Mouse (Mus musculus) heart, postnatal 0 days (tissue): ENCODE measurements around the gene Ncam1. TPM values are rescaled to one million over a fixed set of nuclear protein-coding genes. Genes with fewer than 3 reads are reported as not detected.

Source experiments
- ATAC-seq: fragments of 200-750 bp; cut with Nextera tagmentation; 2 replicates; pipeline ENCODE4 v1.8.0; 2017; ENCODE audit warnings: low read depth, moderate number of reproducible peaks, moderate library complexity; ENCODE audit not compliant: insufficient read depth
- DNase-seq: peaks from one replicate; pipeline ENCODE4 v3.0.0-alpha.2; 2016; ENCODE audit warnings: low spot score
- H3K27ac ChIP-seq: fragments of 300-500 bp; sonication (generic); 2 replicates; pipeline ENCODE4 v1.5.1; 2014; ENCODE audit warnings: low read depth, mild to moderate bottlenecking
- H3K27me3 ChIP-seq: fragments of 300-500 bp; sonication (generic); 2 replicates; pipeline ENCODE4 v1.6.1; 2014; ENCODE audit warnings: low read length, mixed read lengths; ENCODE audit not compliant: control insufficient read depth, insufficient read depth
- H3K36me3 ChIP-seq: fragments of 300-500 bp; sonication (generic); replicated peaks from 2 replicates; pipeline ENCODE4 v1.6.1; 2014; ENCODE audit warnings: low read length, mixed read lengths; ENCODE audit not compliant: control insufficient read depth, insufficient read depth
- H3K4me1 ChIP-seq: fragments of 300-500 bp; sonication (generic); 2 replicates; pipeline ENCODE4 v1.6.1; 2014; ENCODE audit warnings: antibody characterized with exemption; ENCODE audit not compliant: control insufficient read depth, insufficient read depth
- H3K4me2 ChIP-seq: fragments of 300-500 bp; sonication (generic); 2 replicates; pipeline ENCODE4 v1.6.1; 2014; ENCODE audit warnings: low read depth, mild to moderate bottlenecking, low read length, moderate library complexity
- H3K4me3 ChIP-seq: fragments of 300-500 bp; sonication (generic); 2 replicates; pipeline ENCODE4 v1.5.1; 2014; ENCODE audit warnings: low read depth, low read length
- H3K9ac ChIP-seq: fragments of 300-500 bp; sonication (generic); replicated peaks from 2 replicates; pipeline ENCODE4 v1.6.1; 2014; ENCODE audit warnings: low read depth, low read length, mixed read lengths
- H3K9me3 ChIP-seq: fragments of 300-500 bp; sonication (generic); replicated peaks from 2 replicates; pipeline ENCODE4 v1.6.1; 2016; ENCODE audit warnings: low read length; ENCODE audit not compliant: control insufficient read depth
- CTCF ChIP-seq: IDR thresholded peaks from 2 replicates; pipeline ENCODE4 v1.5.1; 2016; ENCODE audit warnings: antibody characterized with exemption, control low read depth, low read depth
- EP300 ChIP-seq: IDR thresholded peaks from 2 replicates; pipeline ENCODE4 v1.6.1; 2016; ENCODE audit warnings: antibody characterized with exemption, low read depth
- WGBS: fragments of 180-500 bp; shearing (Covaris S2); extraction: QIAGEN DNeasy Blood & Tissue Kit; methylation state at CpG from one replicate; pipeline ENCODE4 v1.1.7; 2014; 5-methylcytosine and 5-hydroxymethylcytosine counted together
- polyA plus RNA-seq: library from polyadenylated mRNA; unstranded; fragments of >200 nt; fragmentation: Nextera tagmentation; extraction: Ambion mirVana; gene quantifications from 2 replicates; pipeline ENCODE4 v1.2.1, GENCODE M21; 2015
- total RNA-seq: library from RNA; depleted of rRNA; stranded (reverse); fragments of >200 nt; gene quantifications from 2 replicates; pipeline ENCODE4 v1.2.3, GENCODE M21; 2014; ENCODE audit warnings: low replicate concordance

Gene Ncam1
- total and polyA plus RNA-seq, 2 experiments from 2014 or later: 91.4 to 154 TPM

GRCm38 (mm10) chr9:49715121-49715520 lies 83.6 kb downstream of the Ncam1 start:
- TF ChIP-seq EP300: no peak
- TF ChIP-seq CTCF: peak; percentile 27
- H3K4me3 ChIP-seq: no peak overlapping the region
- no peak overlapping the region for H3K4me2 ChIP-seq
- H3K9ac ChIP-seq: no peak overlapping the region
- DNase-seq (no peak), ATAC-seq (no peak)
- H3K27me3 ChIP-seq: no peaks in the 10 kb centered on the region
- H3K9me3 ChIP-seq: no peaks in the 10 kb centered on the region
- no peak overlapping the region for H3K27ac ChIP-seq
- H3K4me1 ChIP-seq: no peaks in the 10 kb centered on the region
- no peaks in the 10 kb centered on the region; the same call in none of the 2 replicates for H3K36me3 ChIP-seq

- 75% methylated on average over 3 of the region's 3 CpGs for WGBS
- no peak overlapping the region for H3K4me2 ChIP-seq
- DNase-seq: no peak
- no peaks in the 10 kb centered on the region for H3K27me3 ChIP-seq
- H3K4me3 ChIP-seq: no peak overlapping the region
- no peak for ATAC-seq
- H3K4me1 ChIP-seq: no peaks in the 10 kb centered on the region
- H3K9ac ChIP-seq: no peak overlapping the region
- H3K27ac ChIP-seq: no peak overlapping the region
- H3K36me3 ChIP-seq: no peaks in the 10 kb centered on the region; the same call in none of the 2 replicates
- TF ChIP-seq EP300 (no peak), CTCF (no peak)
- no peaks in the 10 kb centered on the region for H3K9me3 ChIP-seq
Measured at GRCm38 (mm10) chr9:49714091-49714490, 84.6 kb downstream of the Ncam1 start.

GRCm38 (mm10) chr9:49707646-49708045 lies 91.1 kb downstream of the Ncam1 start:
- Histone ChIP-seq H3K9me3 (no peaks in the 10 kb centered on the region), H3K27me3 (no peaks in the 10 kb centered on the region), H3K36me3 (no peaks in the 10 kb centered on the region), H3K4me2 (no peak overlapping the region), H3K27ac (no peak overlapping the region), H3K4me1 (no peaks in the 10 kb centered on the region), H3K9ac (no peak overlapping the region), H3K4me3 (no peak overlapping the region)
- ATAC-seq (no peak), DNase-seq (no peak)
- no peak for TF ChIP-seq CTCF

GRCm38 (mm10) chr9:49704196-49704967 lies 94.3 kb downstream of the Ncam1 start:
- TF ChIP-seq EP300 (no peak), CTCF (no peak)
- no peak for DNase-seq

GRCm38 (mm10) chr9:49695371-49695770 lies 103.4 kb downstream of the Ncam1 start:
- H3K9me3 ChIP-seq: no peaks in the 10 kb centered on the region
- DNase-seq: no peak
- H3K36me3 ChIP-seq: no peaks in the 10 kb centered on the region
- no peak overlapping the region for H3K4me2 ChIP-seq
- H3K27me3 ChIP-seq: no peaks in the 10 kb centered on the region
- TF ChIP-seq CTCF: no peak
- no peak for TF ChIP-seq EP300
- H3K4me3 ChIP-seq: no peak overlapping the region
- 83% methylated on average over 7 of the region's 7 CpGs for WGBS
- no peak for ATAC-seq
- H3K9ac ChIP-seq: no peak overlapping the region
- no peaks in the 10 kb centered on the region for H3K4me1 ChIP-seq
- no peak overlapping the region for H3K27ac ChIP-seq

More at GRCm38 (mm10) chr9:49704196-49704967, 94.3 kb downstream of the Ncam1 start:
- Histone ChIP-seq H3K4me1 (no peaks in the 10 kb centered on the region), H3K36me3 (no peaks in the 10 kb centered on the region), H3K4me3 (no peak overlapping the region), H3K27me3 (no peaks in the 10 kb centered on the region), H3K4me2 (no peak overlapping the region), H3K9ac (no peak overlapping the region), H3K27ac (no peak overlapping the region), H3K9me3 (no peaks in the 10 kb centered on the region)
- no peak for ATAC-seq
- whole genome bisulfite sequencing: 84% methylated on average over 9 of the region's 9 CpGs

- H3K27me3 ChIP-seq: no peaks in the 10 kb centered on the region
- no peak overlapping the region for H3K4me2 ChIP-seq
- H3K4me1 ChIP-seq: no peaks in the 10 kb centered on the region
- no peak overlapping the region for H3K9ac ChIP-seq
- DNase-seq (no peak), ATAC-seq (no peak)
- WGBS: 55% methylated on average over 11 of the region's 11 CpGs
- H3K27ac ChIP-seq: no peak overlapping the region
- H3K4me3 ChIP-seq: no peak overlapping the region
- no peaks in the 10 kb centered on the region for H3K36me3 ChIP-seq
- no peaks in the 10 kb centered on the region for H3K9me3 ChIP-seq
- TF ChIP-seq CTCF (no peak), EP300 (no peak)
Measured at GRCm38 (mm10) chr9:49692791-49693190, 105.9 kb downstream of the Ncam1 start.
